Mouse (Mus musculus) B cell, adult 62 days (primary cell): ENCODE results near the gene Naa38. TPM values are rescaled to one million over a fixed set of nuclear protein-coding genes. Genes with fewer than 3 reads are reported as not detected.

Experiments
- total RNA-seq: library from RNA; stranded (reverse); gene quantifications from 4 replicates; pipeline ENCODE4 v1.2.4, GENCODE M21; 2023

Gene Naa38
- total RNA-seq = 34.9 to 49.9 TPM (median 39.5 TPM) in 4 replicates

GRCm38 (mm10) chr11:69395235-69395633, at the start of gene Naa38, which contains the start of gene Cyb5d1:
Gene Naa38 (plus strand): TSS chr11:69395487.
Gene Cyb5d1 (minus strand): TSS chr11:69395631.

DNA sequence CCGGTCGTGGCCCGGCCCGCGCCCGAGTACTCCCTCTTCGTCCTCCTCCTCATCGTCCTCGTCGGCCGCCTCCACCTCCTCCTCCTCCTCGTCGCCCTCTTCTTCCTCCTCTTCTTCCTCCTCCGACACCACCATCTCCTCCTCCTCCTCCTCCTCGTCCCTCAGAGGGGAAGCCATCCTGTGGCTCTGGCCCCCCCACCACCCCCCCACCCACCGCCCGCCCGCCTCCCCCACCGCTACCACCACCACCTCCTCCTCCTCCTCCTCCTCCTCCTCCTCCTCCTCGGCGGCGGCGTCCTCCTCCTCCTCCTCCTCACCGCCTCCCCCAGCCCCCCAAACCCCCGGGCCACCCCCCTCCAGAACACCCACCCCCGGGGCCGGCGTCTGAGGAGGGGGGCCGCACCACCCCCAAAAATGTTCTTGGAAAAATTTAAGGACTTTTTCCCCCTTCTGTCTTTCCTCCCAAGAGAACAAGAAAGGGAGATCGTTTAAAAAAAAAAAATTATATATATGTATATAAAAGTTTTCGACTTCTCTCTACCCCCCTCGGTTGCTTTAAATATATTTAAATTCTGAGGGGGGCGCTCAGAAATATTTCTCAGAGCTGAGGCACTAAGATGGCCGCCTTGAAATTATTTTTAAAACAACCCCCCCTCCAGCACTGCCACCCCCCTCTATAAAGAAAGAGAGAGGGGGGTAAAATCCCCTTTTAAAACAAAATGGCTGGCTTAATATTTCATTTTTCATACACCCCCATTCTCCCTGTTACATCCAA, 25.9 kb upstream of the Naa38 start, which contains the start of gene Chd3:
Gene Chd3, minus strand, starts transcription at position 192 of the 775 bp plus-strand sequence.

DNA sequence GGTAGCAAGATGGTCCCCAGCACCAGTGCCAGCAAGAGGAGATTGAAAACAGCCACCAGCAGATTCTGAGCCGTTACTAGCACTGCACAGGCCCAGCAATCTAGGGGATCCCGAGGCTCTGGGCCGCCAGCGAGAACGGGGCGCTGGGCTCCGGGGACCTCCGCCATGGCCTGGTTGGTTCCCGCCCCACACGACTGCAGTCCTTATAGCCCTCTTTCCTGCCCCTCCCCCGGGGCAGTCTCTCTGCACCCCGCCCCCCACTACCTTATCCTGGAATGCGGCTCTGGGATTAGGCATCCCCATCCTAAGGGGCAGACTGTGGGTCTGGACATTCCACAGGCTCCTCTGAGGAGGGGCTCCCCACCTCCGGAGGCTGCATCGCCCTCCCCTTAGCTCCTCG, 2.8 kb downstream of the Naa38 start, which contains the start of gene Tmem88:
Gene Tmem88, minus strand, starts transcription at position 176 of the 400 bp plus-strand sequence.

DNA sequence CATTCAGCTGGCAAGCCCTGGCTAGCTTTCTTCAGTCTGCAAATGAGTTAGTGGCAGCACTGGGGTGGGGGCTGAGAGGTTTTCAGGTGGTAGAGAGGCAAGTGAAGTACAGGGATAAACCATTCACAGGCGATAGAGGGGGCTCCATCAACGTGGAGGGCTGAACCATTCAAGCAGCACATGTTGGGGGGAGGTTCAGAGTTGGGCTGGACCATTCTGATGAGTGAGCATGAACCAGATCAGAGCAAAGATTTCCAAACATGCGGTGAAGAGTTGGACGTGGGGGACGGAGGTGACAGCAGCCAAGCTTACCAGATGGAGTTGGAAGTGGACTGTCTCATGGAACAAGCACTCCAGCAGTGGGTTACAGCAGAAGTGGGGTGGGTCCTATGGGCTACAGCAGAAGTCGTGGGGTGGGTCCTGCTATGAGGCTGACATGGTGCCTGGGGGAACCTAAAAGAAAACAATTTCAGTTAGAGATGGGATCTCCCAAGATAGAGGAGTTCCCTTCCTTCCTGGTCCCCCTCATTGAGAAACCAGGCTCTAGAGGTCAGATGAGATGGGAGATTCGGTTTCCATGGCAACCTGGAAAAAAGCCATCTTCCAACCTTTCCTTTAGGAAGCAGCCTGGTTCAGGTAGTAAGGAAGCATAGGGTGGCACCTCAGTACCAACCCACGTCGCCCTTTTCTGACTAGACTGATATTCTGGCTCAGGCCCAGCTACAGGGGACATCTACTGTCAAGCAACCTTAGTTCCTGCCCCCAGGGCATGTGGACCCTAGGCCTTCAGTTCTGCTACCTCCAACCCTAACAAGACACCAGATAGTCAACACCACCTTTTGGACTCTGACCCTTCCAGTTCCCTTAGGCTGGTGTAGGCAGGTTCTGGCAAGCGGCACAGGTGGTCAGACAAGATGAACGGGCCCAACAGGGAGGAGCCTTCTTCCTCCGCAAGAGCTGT, 18.2 kb downstream of the Naa38 start, which contains the start of gene Kdm6b:
Gene Kdm6b, minus strand, starts transcription at position 455 of the 961 bp plus-strand sequence.

Other genes with a start within 250 kb of the Naa38 start
- gene Alox12b, start 238.5 kb upstream of the Naa38 start, total RNA-seq = not detected in 4 replicates
- gene Alox8, start 197.6 kb upstream of the Naa38 start, total RNA-seq = not detected in 4 replicates
- not detected in 4 replicates for gene Gucy2e, start 158.5 kb upstream of the Naa38 start, total RNA-seq
- gene Cntrob, start 71.7 kb upstream of the Naa38 start, total RNA-seq = 26.8 to 32.9 TPM (median 27.4 TPM) in 4 replicates
- gene Trappc1, start 71.5 kb upstream of the Naa38 start, total RNA-seq = 30.7 to 42.7 TPM (median 37.7 TPM) in 4 replicates
- 2.2 to 4.6 TPM (median 3.0 TPM) in 4 replicates for gene Kcnab3, start 69.2 kb upstream of the Naa38 start, total RNA-seq
- gene Rnf227, start 55.0 kb upstream of the Naa38 start, total RNA-seq = 2.4 to 4.6 TPM (median 3.1 TPM) in 4 replicates
- 335 to 369 TPM (median 343 TPM) in 4 replicates for gene Chd3, start 26.1 kb upstream of the Naa38 start, total RNA-seq
- gene Cyb5d1, start 144 bp downstream of the Naa38 start, total RNA-seq = 40.5 to 48.7 TPM (median 44.6 TPM) in 4 replicates
- gene Tmem88, start 2.7 kb downstream of the Naa38 start, total RNA-seq = 11.6 to 18.4 TPM (median 15.3 TPM) in 4 replicates
- gene Kdm6b, start 18.2 kb downstream of the Naa38 start, total RNA-seq = 404 to 430 TPM (median 420 TPM) in 4 replicates
- gene Dnah2, start 153.6 kb downstream of the Naa38 start, total RNA-seq = 0.03 TPM in 1 of 4 replicates, not detected in the others
- gene Efnb3, start 164.7 kb downstream of the Naa38 start, total RNA-seq = 0.18 to 0.66 TPM (median 0.35 TPM) in 4 replicates
- 11.0 to 15.2 TPM (median 13.1 TPM) in 4 replicates for gene Wrap53, start 184.8 kb downstream of the Naa38 start, total RNA-seq
- 122 to 134 TPM (median 130 TPM) in 4 replicates for gene Trp53, start 184.9 kb downstream of the Naa38 start, total RNA-seq
- 0.26 to 0.67 TPM (median 0.31 TPM) in 3 of 4 replicates, not detected in the other for gene Atp1b2, start 210.5 kb downstream of the Naa38 start, total RNA-seq
- gene Shbg, start 222.4 kb downstream of the Naa38 start, total RNA-seq = not detected in 4 replicates
- not detected in 4 replicates for gene Sat2, start 226.5 kb downstream of the Naa38 start, total RNA-seq
- gene Fxr2, start 237.5 kb downstream of the Naa38 start, total RNA-seq = 73.0 to 86.7 TPM (median 81.7 TPM) in 4 replicates